Mouse (Mus musculus): ENCODE results near the gene Mttp.
"Not testable (repeated sequence)": the region's sequence is repeated elsewhere in the genome, so short reads cannot be mapped to it uniquely, and the experiment has no call there.

The Mttp gene

GRCm38 (mm10) chr3:138144642-138145171 lies at the start of gene Mttp:
Mttp (minus strand) TSS chr3:138144968.
- peak; percentile 64 to 73 for DNase-seq (ENCODE audit: low spot score in 2 of 2)

DNA sequence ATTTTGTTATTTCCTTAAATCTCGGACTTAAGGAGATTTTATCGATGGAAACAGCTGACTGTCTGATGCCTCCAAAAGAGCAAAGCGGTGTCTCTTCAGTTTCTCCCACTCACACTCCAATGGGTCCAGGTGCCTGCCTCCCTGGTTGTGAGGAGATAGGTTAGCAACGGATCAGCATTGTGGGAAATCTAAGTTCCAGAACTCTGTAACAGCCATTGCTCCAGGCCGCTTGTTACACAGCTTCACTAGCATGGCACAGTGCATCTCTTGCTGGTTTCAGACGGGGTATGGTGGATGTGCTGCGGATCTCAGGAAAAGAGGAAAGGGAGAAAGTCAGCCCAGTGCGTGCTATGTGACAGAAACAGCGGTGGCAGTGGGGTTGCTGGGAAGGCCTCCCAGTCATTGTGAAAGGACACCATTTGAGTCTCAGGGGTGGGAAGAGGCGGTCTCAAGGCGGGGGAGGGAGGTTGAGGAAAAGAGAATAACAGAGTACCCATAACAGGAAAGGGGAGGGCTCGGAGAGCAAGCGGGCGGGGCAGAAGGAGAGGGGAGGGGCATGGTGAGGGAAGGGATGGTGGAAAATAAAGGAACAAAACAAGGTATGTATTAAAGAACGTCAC lies 49.0 kb upstream of the Mttp start, which contains the start of gene 4930579F01Rik:
TSS of gene 4930579F01Rik (minus strand) at position 143 of the 620 bp plus-strand sequence.
- DNase-seq (ENCODE audit: low spot score in 2 of 2), result no peak

- DNase-seq (ENCODE audit: low spot score in 2 of 2), result no peak
These were observed 47.5 kb upstream of the Mttp start for GRCm38 (mm10) chr3:138192260-138192659.

- DNase-seq (ENCODE audit: low spot score in 2 of 2), result no peak
These were observed 41.5 kb upstream of the Mttp start for GRCm38 (mm10) chr3:138185995-138186930.

GRCm38 (mm10) chr3:138185290-138185689 lies 40.5 kb upstream of the Mttp start:
- DNase-seq (ENCODE audit: low spot score in 2 of 2), result no peak

GRCm38 (mm10) chr3:138183371-138183770 lies 38.6 kb upstream of the Mttp start:
- DNase-seq (ENCODE audit: low spot score in 2 of 2), result no peak

DNA sequence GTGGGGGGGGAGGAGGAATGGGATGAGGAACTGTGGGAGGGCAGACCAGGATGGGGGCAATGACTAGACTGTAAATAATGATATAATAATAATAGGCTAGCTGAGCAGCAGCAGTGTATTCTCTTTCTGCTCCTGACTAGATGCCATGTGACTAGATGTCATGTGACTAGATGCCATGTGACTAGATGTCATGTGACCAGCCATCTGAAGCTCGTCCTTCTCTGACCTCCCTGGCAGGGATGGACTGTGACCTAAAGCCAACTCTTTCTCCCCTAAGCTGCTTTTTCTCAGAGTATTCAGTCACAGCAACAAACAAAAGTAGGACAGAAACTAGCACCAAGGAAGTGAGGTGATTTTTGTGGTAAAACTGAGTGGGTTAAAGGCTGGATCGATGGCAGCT lies 37.3 kb upstream of the Mttp start:
- DNase-seq (ENCODE audit: low spot score in 2 of 2), result no peak

GRCm38 (mm10) chr3:138175551-138175950 lies 30.8 kb upstream of the Mttp start:
- no peak for DNase-seq (ENCODE audit: low spot score in 2 of 2)

DNA sequence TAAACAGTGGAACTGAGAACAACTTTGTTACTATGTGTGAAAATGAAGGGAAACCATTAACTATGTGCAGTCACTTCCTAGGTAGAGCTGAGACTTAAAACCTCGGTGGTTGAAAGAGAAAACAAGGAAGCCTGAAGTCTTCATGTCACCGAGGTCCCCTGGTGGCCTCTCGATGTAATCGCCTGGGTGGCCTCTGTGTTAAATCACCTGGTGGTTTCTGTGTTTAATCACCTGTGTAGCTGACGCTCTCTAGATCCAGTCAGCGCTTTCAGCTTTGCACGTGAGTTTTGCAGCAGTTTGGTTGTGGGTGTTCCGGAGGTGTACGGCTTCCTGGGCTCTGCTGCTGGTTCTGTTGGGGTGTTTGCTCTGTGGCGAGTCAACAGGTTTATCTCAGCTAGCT lies 28.5 kb upstream of the Mttp start:
- DNase-seq (ENCODE audit: low spot score in 2 of 2), result no peak

DNA sequence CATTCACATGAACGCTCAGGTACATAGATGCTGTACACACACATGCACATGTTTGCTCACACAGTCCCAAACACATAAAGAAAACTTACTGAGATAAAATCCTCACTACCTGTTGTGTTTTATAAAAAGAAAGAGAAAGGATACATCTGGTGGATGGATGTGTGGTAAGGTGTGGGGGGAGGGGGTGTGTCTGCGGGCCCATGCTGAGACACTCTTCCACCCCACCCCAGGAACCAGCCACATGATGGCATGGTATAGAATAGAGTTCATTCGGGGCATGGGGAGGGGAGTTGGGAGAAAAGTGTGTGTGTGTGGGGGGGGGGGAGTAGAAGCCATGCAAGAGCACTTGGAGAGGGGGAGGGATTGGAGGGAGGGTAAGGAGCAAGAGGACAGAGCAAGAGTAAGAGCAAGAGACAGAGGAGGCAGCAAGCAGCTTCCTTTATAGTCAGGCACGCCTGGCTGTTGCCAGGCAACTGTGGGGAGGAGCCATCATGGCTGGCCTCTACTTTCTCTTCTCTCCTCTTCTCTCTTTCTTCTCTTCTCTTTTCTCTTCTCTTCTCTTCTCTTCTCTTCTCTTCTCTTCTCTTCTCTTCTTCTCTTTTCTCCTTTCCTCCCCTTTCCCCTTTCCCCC lies 17.9 kb upstream of the Mttp start:
- no peak for DNase-seq (ENCODE audit: low spot score in 2 of 2)

GRCm38 (mm10) chr3:138161623-138162022 lies 16.9 kb upstream of the Mttp start:
- DNase-seq (ENCODE audit: low spot score in 2 of 2), result no peak

DNA sequence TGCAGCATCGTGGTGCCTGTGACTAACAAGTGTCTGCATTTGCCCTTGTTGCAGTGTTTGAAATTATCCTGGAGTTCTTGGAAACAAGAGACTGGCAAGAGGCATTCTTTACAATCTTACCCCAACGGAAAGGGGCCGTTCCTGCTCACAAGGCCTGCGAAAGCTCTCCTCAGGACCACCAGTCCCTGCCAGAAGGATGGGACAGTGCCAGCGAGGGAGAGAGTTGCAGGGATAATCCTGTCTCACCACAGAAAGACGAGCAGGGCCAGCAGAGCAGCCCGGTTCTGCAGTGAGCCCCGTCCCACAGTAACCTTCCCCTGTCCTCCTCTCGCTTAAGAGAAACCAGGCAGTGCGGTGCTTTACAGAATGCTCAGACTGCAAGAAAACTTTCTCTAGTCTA lies 11.9 kb upstream of the Mttp start:
- no peak for DNase-seq (ENCODE audit: low spot score in 2 of 2)

- no peak for DNase-seq (ENCODE audit: low spot score in 2 of 2)
These were observed 10.3 kb upstream of the Mttp start for GRCm38 (mm10) chr3:138155062-138155461.

GRCm38 (mm10) chr3:138148811-138149210 lies 4.0 kb upstream of the Mttp start:
- DNase-seq (ENCODE audit: low spot score in 2 of 2), result no peak

DNA sequence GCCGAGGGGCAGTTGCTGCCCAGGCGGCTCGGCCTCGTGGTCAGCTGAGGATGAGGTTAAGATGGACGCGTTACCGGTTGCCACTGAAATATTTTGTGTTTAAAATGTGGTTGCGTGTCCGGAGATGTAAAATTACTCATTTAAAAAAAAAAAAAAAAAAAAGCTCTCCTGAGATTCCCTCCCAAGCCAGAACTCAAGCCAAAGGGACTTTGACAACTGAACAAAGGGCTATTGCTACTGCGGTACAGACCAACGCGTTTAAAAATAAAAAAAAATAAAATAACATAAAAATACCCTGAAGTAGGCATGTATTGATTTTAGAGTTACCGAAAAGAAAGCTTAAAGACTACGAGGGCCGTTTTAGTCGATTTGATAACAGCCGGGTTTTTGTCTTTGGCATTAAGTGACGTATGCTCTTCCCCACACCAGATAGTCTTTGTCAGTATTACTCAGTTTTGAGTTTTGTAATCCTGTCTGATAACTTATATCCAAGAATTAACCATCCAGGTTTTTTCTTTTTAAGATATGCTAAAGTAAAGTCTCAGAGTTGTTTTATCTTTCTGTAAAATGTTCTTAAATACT lies 617 bp downstream of the Mttp start:
- no peak for DNase-seq (ENCODE audit: low spot score in 2 of 2)

DNA sequence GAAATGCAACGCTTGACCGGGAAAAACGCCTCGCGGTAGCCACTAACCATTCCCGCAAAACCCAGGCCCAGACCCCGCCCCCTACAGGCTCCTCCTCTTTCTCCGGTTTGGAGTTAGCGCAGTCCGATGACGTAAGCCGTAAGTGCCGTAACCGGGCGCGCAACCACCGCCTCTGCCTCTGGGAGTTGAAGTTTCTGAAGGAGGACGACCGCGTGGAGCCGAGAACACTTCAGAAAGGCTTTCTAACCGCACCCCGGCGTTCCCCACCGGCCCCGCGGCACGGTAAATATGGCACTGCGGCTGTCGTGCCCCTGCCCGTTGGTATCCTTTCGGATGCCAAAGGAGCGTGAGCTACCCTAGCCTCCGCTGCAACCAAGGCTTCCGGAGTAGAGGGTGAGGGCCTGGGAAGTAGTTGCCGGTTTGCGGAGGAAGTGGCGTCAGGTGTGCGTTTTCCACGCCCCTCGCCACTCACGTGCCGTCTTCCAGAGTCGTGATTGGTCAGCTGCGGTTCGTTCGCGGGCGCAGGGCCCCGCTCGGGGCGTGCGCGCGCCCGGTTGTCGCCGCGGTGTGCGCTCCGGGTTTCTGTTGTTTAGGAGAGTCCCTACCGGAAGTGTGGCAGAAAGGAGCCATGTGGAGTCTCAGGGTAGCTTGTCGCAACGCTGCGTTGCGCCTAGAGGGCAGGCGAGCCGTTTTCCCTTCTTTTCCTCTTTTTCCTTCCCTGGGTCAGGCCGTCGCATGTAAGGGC lies 1.3 kb downstream of the Mttp start, which contains the start of gene Trmt10a:
TSS of gene Trmt10a (plus strand) at position 134 of the 745 bp plus-strand sequence.
- peak; percentile 95 to 98 for DNase-seq (ENCODE audit: low spot score in 2 of 2)

GRCm38 (mm10) chr3:138142733-138143314 lies 1.9 kb downstream of the Mttp start:
- no peak for DNase-seq (ENCODE audit: low spot score in 2 of 2)

GRCm38 (mm10) chr3:138142052-138142732 lies 2.6 kb downstream of the Mttp start:
- no peak for DNase-seq (ENCODE audit: low spot score in 2 of 2)

DNA sequence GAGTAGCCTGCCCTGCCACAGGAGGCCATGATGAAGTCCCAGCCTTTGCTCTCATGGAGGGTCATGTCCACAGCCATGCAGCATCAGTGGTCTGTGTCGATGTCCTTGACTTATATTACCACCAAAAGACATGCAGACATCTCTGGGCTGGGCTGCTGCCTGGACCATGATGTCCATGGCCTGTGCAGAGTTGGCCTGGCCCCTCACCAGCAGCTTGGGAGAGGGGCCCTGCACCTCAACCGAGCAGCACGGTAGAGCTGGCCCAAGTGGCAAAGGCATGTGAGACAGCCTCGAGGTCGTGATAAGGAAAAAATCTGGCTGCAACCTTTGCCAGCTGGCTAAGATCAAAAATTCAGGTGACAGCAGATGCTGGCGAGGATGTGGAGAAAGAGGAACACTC lies 5.1 kb downstream of the Mttp start:
- DNase-seq (ENCODE audit: low spot score in 2 of 2), result no peak

DNA sequence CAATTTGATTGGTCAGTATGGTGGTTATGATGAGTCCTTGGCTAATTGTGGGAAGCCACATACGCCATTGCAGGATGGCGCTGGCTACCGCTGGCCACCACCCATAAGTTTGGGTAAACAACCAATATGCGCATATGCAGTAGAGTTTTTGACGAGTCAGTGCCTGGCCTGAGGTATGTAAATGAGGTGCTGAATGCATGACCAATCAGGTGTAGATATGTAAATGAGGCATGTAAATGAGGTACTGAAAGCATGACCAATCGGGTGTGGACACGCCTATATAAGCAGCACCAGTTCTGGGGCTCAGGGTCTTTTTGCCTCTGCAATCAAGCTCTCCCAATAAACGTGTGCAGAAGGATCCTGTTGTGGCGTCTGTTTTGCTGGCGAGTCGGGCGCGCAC lies 6.6 kb downstream of the Mttp start:
- DNase-seq (ENCODE audit: low spot score in 2 of 2), result not testable (repeated sequence)
